ENCODE assay signal across 24 mouse cellular contexts in genomic region chr5:106181726-106182125, GRCm38 (mm10).
DNase-seq lines count a peak whose midpoint lies in the region; ATAC-seq and TF ChIP-seq lines count a peak whose summit lies in the region.
"Had no signal": no experiment of that assay in that cellular context is flagged by ENCODE, and none has a peak within 500 bp of the region (broad histone marks: within the 10 kb centered on the region; RNA-seq: fewer than 3 reads in every experiment).

No protein-coding gene starts in this region.

- no peak overlapping the region for H3K4me3 ChIP-seq in hindbrain, embryonic 14.5 days (replicated peaks; ENCODE audit: low read length)
- H3K4me3 ChIP-seq in hindbrain, postnatal 0 days (ENCODE audit: low read length) = no peak overlapping the region
- no peak overlapping the region for H3K4me3 ChIP-seq in neural tube, embryonic 14.5 days (ENCODE audit: low read depth, low read length)
- H3K4me3 ChIP-seq: embryonic facial prominence, embryonic 10.5 days; embryonic facial prominence, embryonic 12.5 days; forebrain, embryonic 13.5 days; forebrain, embryonic 15.5 days had no signal

- no peaks in the 10 kb centered on the region for H3K4me1 ChIP-seq in hindbrain, embryonic 14.5 days (replicated peaks; ENCODE audit: control insufficient read depth, insufficient read depth, low read length)
- no peaks in the 10 kb centered on the region; the same call in 1 of the 2 replicates for H3K4me1 ChIP-seq in hindbrain, postnatal 0 days (ENCODE audit: insufficient read depth, low read length)
- H3K4me1 ChIP-seq in neural tube, embryonic 14.5 days (ENCODE audit: control insufficient read depth, insufficient read depth, low read length) = no peaks in the 10 kb centered on the region
- H3K4me1 ChIP-seq: embryonic facial prominence, embryonic 12.5 days; forebrain, embryonic 13.5 days; forebrain, embryonic 15.5 days had no signal

- no peaks in the 10 kb centered on the region for H3K36me3 ChIP-seq in hindbrain, embryonic 14.5 days (replicated peaks; ENCODE audit: control insufficient read depth, insufficient read depth)
- no peaks in the 10 kb centered on the region for H3K36me3 ChIP-seq in hindbrain, postnatal 0 days (ENCODE audit: insufficient read depth, low read length)
- no peaks in the 10 kb centered on the region for H3K36me3 ChIP-seq in neural tube, embryonic 14.5 days (ENCODE audit: control insufficient read depth, insufficient read depth, low read length)
- H3K36me3 ChIP-seq: embryonic facial prominence, embryonic 10.5 days; embryonic facial prominence, embryonic 12.5 days; forebrain, embryonic 15.5 days; G1E had no signal

- H3K4me2 ChIP-seq in hindbrain, embryonic 14.5 days (replicated peaks) = 0 out of 2 replicates have a peak overlapping the region, but pooled peaks have one; percentile 0
- H3K4me2 ChIP-seq in hindbrain, postnatal 0 days (ENCODE audit: low read depth, low read length) = no peak overlapping the region; the same call in 1 of the 2 replicates
- H3K4me2 ChIP-seq in neural tube, embryonic 14.5 days (ENCODE audit: low read depth, low read length) = no peak overlapping the region
- H3K4me2 ChIP-seq: embryonic facial prominence, embryonic 12.5 days; forebrain, embryonic 13.5 days; forebrain, embryonic 15.5 days had no signal

- H3K9ac ChIP-seq in hindbrain, embryonic 14.5 days = no peak overlapping the region
- H3K9ac ChIP-seq in hindbrain, postnatal 0 days (replicated peaks; ENCODE audit: low read length) = no peak overlapping the region
- no peak overlapping the region for H3K9ac ChIP-seq in neural tube, embryonic 14.5 days (replicated peaks; ENCODE audit: low read depth, low read length)
- H3K9ac ChIP-seq: embryonic facial prominence, embryonic 12.5 days; forebrain, embryonic 13.5 days; forebrain, embryonic 15.5 days had no signal

- no peak for TF ChIP-seq CTCF in hindbrain, postnatal 0 days (IDR thresholded peaks at IDR 0.05; ENCODE audit: low read depth)

- no peak overlapping the region for H3K27ac ChIP-seq in hindbrain, embryonic 14.5 days
- H3K27ac ChIP-seq in hindbrain, postnatal 0 days = no peak overlapping the region
- H3K27ac ChIP-seq in neural tube, embryonic 14.5 days (ENCODE audit: low read depth, low read length) = no peak overlapping the region
- H3K27ac ChIP-seq: embryonic facial prominence, embryonic 10.5 days; embryonic facial prominence, embryonic 12.5 days; forebrain, embryonic 13.5 days; forebrain, embryonic 15.5 days had no signal

- no peaks in the 10 kb centered on the region for H3K9me3 ChIP-seq in hindbrain, embryonic 14.5 days (ENCODE audit: control insufficient read depth, low read length)
- 0 out of 2 replicates have a peak, but pooled peaks cover 4% of the 10 kb centered on the region for H3K9me3 ChIP-seq in hindbrain, postnatal 0 days (ENCODE audit: low read length)
- no peaks in the 10 kb centered on the region for H3K9me3 ChIP-seq in neural tube, embryonic 14.5 days (ENCODE audit: control insufficient read depth, low read length)
- H3K9me3 ChIP-seq: embryonic facial prominence, embryonic 10.5 days; forebrain, embryonic 13.5 days; forebrain, embryonic 15.5 days had no signal

- DNase-seq in heart, adult 11 months = peak; percentile 59
- no peak for DNase-seq in heart, postnatal 25 days (ENCODE audit: low spot score)
- DNase-seq in hindbrain, embryonic 14.5 days (ENCODE audit: low spot score) = no peak
- DNase-seq in hindbrain, postnatal 0 days (ENCODE audit: low spot score) = no peak
- DNase-seq in neural tube, embryonic 10.5 days (ENCODE audit: extremely low spot score, low spot score) = no peak
- DNase-seq: adrenal gland, adult 8-10 months; adrenal gland, postnatal 14 days; adrenal gland, postnatal 36 days; B cell, adult 2 months; cerebellum, adult 11-12 months; cerebellum, adult 2 months; cerebellum, adult 9-10 months; cerebellum, postnatal 10 days; cerebellum, postnatal 25 days had no signal

- no peaks in the 10 kb centered on the region for H3K27me3 ChIP-seq in hindbrain, embryonic 14.5 days (ENCODE audit: control insufficient read depth, insufficient read depth, low read length)
- no peaks in the 10 kb centered on the region for H3K27me3 ChIP-seq in hindbrain, postnatal 0 days (ENCODE audit: insufficient read depth, low read length)
- no peaks in the 10 kb centered on the region for H3K27me3 ChIP-seq in neural tube, embryonic 14.5 days (ENCODE audit: control insufficient read depth, insufficient read depth, low read length)
- H3K27me3 ChIP-seq: CH12.LX; embryonic facial prominence, embryonic 12.5 days; forebrain, embryonic 13.5 days; forebrain, embryonic 15.5 days had no signal

- WGBS in hindbrain, embryonic 14.5 days = 86% methylated on average over 23 of the region's 23 CpGs
- WGBS in hindbrain, postnatal 0 days = 91% methylated on average over 23 of the region's 23 CpGs
- WGBS in neural tube, embryonic 14.5 days = 86% methylated on average over 23 of the region's 23 CpGs

- ATAC-seq in hindbrain, embryonic 14.5 days (ENCODE audit: low FRiP score) = no peak
- no peak for ATAC-seq in hindbrain, postnatal 0 days
- ATAC-seq in neural tube, embryonic 14.5 days (ENCODE audit: low read depth) = peak; percentile 41; the same call in 1 of the 2 replicates
- ATAC-seq: activated CD4-positive, CD25-positive, alpha-beta regulatory T cell, adult 4 months; CD4-positive, CD25-positive, alpha-beta regulatory T cell, adult 4 months; forebrain, embryonic 13.5 days; forebrain, embryonic 15.5 days; Patski had no signal

- intact Hi-C loops in heart, postnatal 25 days (cut with DNase I) = no loop called here
